Mouse (Mus musculus) gastrocnemius, postnatal 14 days (tissue): ENCODE results near the gene Nars2. TPM values are rescaled to one million over a fixed set of nuclear protein-coding genes. Genes with fewer than 3 reads are reported as not detected.

Experiments used
- DNase-seq: peaks from one replicate; pipeline ENCODE4 v3.0.0; 2021; ENCODE audit warnings: mixed read lengths
- intact Hi-C: fragments of 180-260 bp; cut with DNase I; formaldehyde crosslinking; loops from one replicate; pipeline ENCODE4 v1.15.1; 2025; ENCODE audit warnings: low total_unique reads
- total RNA-seq, 2 experiments: library from RNA; stranded (reverse); gene quantifications; 2 replicates each; pipeline ENCODE4 v1.2.3; 2021

The Nars2 gene
- total RNA-seq, 2 experiments from 2014 or later: 8.6 to 8.7 TPM

DNA sequence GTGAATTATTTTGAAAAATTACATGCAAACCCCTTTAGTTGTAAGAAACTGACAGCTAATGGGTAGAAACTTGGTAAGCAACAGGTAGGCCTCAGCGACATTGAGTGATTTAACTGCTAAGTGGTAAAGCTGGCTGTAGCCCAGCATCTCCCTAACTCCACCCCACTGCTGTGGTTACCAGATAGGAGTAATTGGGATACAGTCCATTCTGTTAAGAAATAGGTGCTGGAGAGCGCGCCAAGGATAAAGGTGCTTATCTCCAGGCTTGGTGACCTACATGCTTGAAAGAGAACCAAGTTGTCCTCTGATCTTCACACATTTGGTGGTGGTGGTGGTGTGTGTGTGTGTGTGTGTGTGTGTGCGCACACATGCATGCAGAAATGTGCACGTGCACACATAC, 7.9 kb downstream of the Nars2 start:
- no peak for DNase-seq
- intact Hi-C loops: no loop called here

DNA sequence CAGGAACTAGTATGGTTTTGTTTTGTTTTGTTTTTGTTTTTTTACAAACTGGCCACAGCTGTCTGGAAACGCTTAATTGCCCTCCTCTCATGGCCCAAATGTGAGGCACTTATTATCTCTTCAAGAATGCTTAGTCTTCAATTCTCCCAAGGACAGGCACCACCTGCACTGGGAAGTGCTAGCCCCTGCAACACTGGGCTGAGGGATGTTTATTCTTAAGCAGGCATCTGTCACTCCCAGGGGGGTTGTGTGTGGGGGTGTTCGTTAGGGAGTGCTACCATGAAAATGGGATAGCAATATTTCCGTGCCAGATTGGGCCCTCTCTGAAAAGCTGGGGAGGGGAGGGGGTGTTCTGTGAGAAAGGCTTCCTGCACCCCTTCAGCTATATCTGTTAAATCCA, 15.9 kb downstream of the Nars2 start:
- no peak for DNase-seq
- intact Hi-C loops: no loop called here

DNA sequence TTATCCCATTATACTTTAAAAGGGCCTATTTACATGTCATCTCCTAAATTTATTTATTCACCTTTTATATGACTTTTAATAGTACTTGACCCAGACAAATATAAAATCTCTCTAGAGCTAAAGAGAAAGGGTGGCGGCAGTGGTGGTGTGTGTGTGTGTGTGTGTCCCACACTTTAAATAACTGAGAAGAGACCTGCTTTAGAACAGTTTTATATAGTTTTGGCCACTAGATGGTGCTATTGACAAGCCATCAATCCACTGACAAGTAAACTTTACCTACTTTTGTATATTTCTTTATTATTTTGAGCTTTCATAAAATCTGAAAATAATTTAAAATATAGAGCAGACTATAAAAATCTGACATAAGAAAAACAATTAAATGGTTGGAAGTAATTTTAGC, 19.1 kb downstream of the Nars2 start:
- intact Hi-C loops: loop anchor here (5.0 kb wide), 2 partner anchors 112 to 327 kb away; partner anchors contain the start of gene Gab2

DNA sequence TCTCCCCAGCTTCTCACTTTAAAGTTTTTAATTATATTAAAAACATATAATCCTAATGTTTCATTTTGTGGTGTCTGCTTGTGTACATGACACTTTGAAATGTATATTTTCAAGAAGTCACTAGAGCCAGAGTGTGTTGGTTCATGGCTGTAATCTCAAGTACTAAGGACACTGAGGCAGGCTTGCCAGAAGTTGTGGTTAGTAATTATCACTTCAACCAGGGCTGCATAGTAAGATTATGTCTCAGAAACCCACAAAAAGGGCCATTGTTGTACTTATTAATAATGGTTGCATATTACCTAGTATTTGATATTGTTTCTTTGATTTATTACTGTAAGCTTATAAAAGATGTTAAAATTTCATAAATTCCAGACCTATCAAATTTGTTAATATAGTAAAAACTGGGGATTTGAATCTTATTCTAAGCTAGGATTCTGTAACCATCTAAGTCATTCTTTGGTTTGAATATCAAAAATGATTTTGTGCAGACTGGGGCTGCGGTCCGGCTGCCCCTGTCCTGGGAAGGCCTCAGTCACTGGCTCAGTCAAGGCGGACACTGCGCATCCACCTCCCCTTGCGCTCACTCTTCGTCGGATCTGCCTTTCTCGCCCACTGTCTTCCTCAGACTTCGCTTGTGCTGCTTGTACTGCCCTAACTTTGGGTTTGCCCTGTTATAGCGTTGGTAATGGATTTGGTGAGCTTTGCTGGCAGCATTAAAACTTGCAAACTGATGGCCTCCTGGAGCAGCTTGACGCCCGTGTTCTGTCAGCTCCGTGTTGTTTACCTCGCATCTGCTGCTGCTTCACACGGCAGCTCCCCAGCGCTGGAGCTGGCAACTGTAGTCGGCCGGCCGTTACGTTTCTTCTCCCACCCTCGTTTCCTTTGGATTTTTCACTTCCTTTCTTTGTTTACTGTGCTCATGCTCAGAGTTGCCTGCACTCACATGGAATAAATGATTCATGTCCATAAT, 20.0 kb downstream of the Nars2 start:
- intact Hi-C loops: loop anchor here (5.0 kb wide), 2 partner anchors 111 to 326 kb away; partner anchors contain the start of gene Gab2
- no peak for DNase-seq

More for the DNA sequence above, 19.1 kb downstream of the Nars2 start:
- DNase-seq: no peak

DNA sequence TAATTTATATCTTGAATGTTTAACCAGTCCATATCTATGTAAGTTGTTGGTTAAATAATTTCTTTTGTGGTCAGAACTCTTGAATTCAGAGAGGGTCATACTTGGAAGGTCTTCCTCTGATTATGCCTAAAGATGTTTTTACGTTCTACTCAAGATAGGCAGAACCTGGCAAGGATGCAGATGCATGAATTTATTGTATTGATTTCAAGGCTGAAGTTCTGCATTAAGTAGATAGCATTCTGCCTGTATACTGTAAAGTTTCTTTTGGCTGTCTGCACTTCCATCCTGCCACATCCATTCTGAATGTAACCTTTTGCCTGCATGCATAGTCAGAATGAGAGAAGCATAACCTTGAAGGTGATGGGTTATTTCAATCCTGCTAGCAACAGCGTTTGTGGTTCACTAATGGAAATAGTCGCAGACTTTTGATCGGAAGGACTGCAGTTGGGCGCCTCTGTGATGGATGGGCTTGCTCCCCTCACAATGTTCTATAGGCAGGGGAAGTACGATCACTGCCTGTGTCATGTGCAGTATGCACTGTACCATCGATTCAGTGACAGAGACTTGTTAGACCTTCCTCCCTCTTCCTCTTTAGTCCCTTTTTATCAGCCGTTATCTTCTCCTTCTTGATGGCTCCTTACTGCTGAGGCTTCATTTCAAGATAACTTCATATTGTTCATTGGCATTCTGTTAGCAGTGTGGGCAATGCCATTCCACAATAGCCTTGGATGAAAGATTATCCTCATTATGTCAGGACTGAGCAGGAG, 21.0 kb downstream of the Nars2 start:
- no peak for DNase-seq
- intact Hi-C loops: loop anchor here (5.0 kb wide), 2 partner anchors 110 to 325 kb away; partner anchors contain the start of gene Gab2

DNA sequence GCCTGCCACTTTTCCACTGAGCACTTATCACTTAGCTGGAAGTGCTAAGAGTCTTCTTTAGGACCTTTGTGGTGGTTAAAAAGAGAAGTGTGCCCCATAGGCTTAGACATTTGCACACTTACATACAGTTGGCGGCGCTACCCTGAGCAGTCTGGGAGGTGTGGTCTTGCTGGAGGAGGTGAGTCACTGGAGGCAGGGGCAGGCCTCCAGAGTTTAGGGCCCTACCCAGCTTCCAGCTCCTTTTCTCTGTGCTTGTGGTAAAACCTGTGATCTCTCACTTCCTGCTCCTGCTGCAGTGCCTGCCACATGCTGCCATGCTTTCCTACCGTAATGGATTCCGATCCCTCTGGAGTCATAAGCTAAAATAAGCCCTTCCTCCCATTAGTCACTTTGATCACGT, 24.6 kb downstream of the Nars2 start:
- intact Hi-C loops: no loop called here
- DNase-seq: no peak

DNA sequence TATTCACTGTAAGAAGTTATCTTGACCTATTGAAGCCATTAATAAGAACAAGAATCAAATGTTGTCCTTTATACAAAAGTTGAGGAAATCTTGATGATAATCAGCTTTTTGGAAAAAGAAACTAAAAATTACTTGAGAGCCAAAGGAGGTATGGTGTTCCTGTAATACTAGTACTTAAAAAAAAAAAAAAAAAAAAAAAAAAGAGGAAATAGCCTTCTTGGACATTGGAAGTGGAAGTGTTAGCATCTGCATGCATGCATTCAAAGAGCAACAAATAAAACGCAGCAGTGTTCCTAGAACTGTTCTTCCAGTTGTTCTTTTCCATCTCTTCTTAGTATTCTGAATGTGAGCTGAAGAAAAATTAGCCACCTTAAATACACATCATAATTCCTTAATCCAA, 25.9 kb downstream of the Nars2 start:
- no peak for DNase-seq
- intact Hi-C loops: no loop called here

DNA sequence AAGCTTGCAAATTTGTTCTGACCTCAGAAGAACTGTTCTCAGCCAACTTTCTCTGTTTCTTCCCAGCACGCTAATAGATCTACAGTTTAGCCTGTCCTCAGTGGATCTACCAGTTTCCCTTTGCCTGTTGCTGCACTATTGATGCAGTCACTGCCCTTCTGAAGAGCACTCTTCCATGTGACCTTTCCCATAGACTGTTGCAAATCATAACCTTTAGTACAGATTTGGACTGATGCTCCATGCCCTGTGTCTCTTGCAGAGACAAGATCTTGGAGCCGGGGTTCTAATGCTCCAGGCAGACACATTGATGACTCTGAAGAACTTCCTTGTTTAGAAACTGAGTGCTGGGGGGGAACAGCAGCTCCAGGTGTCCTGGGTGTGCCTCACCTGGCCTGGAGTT, 30.1 kb downstream of the Nars2 start:
- intact Hi-C loops: no loop called here
- DNase-seq: no peak

DNA sequence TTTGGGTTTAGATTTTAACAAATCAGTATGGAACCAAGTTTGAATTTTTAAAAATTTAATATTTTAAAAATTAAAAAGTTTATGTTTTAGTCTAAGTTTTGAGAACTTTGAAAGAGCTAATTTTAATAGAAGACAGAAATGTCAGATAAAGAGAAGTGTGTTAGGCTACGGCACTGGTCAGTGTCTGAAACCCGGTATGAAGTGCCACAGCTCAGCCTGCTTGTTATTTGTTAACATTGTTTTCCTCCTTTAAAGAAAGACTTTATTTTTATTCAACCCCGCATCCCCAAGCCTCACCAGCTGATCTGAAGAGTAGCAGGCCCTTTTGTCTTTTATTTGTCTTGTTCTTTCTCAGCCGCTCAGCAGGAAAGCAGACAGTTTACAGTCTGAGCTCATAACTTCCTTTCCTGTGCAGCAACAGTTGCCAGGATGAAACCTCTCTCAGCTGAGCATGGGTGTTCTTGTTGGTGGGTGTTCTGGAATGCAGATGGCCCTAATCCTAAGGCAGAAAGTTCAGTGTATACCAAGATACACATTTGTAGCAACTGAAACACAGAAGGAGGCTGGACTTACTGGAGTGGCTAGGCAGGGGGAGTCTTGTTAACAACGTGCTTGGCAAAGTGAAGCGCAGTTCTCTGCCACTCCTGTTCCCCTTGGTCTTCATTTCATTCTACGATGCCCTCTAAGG, 32.5 kb downstream of the Nars2 start:
- intact Hi-C loops: no loop called here

DNA sequence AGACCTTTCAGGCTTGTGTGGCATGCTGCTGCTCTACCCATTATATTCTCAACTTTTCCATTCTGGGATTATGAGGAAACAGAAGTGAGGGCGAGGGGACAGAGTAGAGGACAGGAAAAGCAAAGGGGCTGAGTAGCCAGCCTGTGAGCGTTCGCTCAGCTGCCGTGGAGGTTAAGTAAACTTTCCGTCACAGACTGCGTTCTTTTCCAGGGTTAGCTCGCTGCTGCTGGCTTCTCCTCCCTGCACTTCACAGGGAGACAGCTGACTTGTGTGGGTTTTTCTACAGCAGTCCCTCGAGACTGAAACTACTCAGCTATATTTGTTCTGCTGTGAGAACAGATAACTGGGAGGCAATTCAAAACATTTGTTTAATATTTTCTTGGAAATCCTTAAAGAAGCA, 34.5 kb downstream of the Nars2 start:
- peak; percentile 28 for DNase-seq
- intact Hi-C loops: no loop called here

More for the DNA sequence above, 32.5 kb downstream of the Nars2 start:
- DNase-seq: no peak

DNA sequence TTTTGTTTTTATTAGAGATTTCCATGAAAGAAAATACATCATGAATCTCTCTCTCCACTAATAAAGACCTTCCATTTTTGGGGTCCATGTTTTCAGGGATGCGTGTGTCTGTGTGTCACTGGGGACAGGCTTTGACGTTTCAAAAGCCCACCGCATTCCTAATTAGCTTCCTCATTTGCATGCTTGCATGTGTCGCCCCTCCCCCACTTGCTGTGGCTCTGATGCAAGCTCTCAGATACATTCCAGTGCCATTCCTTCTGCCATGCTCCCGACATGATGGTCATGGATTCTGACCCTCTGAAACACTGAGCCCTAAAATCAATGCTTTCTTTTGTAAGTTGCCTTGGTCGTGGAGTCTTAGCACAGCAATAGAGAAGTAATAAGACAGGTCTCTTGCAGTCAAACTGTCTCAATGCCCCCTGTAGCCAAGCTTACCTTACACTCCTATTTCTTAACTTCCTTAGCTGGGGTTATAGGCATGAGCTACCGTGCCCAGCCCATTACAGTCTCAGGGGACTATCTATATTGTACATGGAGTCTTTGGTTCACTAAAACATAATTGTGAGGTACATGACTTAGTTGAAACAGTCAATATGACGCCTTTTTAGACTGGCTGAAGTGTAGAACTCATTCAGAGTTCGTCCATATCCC, 35.6 kb downstream of the Nars2 start:
- intact Hi-C loops: no loop called here
- no peak for DNase-seq

DNA sequence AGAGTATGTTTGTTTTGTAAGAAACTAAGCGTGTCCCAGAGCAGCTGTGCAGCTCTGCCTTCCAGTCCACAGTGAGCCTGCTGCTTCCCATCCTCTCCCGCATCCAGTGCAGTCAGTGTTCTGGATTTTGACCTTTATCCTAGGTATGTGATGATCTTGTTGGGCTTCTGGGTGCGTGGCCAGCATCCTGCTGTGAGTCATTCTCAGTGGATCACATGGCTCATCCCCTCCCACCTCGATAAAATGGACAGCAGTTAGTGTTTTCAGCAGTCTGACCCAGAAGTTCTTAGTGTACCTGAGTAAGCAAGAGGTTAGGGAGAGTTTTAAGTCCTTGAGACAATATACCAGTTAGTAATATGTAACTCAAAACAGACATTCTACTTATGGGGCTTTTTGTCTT, 36.4 kb downstream of the Nars2 start:
- DNase-seq: peak; percentile 37
- intact Hi-C loops: no loop called here

DNA sequence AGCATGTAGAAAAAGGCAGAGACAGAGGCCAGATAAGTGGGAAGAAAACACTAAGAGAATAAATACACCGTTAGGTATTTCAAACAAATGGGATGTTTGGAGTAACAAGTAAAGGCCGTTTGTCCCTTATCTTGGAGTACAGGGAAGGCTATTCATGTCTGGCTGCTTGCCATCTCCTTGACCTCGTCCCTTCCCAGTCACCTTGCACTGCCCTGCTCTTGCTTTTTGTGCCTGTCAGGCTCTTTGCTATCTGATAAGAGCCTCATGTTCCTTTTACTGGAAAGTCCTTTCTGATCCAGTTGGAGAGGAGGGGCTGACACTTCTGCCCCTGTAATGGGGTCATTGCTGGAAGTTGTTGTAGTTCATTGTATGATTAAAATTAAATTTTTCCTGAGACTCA, 61.7 kb downstream of the Nars2 start:
- DNase-seq: no peak
- intact Hi-C loops: no loop called here

DNA sequence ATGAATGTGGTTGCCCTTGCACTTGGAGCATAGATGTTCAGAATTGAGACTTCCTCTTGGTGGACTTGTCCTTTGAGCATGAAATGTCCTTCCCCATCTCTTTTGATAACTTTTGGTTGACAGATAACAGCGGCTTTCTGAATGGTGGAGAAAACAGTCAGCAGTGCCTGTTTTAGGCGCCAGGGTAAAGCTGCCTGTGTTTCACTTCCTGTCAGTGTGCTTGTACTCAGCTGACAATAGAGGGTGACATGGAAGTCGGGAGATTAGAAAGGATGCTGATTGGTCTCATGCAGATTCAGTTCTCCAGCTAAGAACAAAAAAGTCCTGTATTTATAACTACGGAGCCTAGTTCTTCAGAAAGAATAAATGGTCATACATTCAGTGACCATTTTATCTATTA, 66.7 kb downstream of the Nars2 start:
- DNase-seq: no peak
- intact Hi-C loops: no loop called here

DNA sequence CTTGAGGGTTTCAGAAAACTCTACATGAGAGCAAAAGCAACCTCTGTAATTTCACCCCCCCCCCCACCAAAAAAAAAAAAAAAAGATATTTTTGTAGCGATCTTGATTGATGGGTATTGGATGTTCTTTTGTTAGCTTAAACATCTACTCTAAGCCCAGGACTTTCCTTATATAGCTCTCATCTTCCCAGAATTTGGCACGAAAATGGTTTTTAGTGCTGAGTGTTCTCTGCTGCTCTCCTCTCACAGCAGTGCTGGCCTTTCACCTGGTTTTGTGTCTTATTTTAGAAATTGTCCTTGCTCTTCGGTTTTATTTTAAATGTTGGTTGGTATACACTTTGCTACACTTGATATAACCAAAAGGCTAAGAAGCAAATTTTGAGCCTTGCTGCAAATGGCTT, 67.1 kb downstream of the Nars2 start:
- DNase-seq: no peak

DNA sequence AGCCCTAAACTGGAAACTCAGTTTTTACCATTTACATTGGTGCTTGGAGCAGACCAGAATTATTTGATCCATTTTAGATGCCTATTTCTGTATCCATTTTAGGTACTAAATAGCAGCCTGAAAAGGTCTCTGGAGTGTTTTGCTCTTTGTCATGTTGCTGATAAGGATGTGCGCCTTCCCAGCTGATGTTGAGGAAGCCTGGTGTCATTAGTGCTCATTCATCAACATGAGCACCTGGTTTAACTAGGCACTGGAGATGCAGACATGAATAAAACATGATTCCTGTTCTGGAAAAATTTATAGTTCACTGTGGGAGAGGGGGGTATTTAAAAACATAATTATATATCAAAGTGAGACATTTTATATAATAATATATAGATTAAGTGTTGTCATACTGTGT, 68.0 kb downstream of the Nars2 start:
- intact Hi-C loops: no loop called here
- no peak for DNase-seq

More for the DNA sequence above, 67.1 kb downstream of the Nars2 start:
- intact Hi-C loops: no loop called here

DNA sequence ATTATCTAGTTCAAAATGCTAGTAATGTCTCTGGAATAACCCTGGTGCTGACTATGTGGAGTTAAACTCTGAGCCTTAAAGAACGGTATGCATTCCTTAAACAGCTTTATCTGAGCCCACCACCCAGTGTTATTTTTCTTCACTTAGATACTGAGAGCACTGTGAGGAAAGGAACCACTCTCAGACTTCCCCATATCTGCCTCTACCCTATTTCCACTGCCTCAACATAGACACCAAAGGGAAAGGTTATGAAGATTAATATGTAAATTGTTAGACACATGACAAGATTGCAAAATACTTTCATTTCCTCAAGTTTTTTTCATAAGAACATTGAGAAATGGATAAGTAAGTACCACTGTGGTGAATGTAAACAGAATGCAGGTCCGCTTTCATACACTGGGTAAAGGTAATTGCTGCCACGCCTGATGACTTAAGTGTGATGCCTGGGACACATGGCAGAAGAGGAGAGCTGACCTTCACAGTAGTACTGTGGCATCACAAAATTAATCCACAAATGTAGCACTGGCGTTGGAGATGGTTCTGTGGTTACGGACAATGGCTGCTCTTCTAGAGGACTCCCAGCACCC, 75.6 kb downstream of the Nars2 start:
- intact Hi-C loops: no loop called here
- DNase-seq: no peak

DNA sequence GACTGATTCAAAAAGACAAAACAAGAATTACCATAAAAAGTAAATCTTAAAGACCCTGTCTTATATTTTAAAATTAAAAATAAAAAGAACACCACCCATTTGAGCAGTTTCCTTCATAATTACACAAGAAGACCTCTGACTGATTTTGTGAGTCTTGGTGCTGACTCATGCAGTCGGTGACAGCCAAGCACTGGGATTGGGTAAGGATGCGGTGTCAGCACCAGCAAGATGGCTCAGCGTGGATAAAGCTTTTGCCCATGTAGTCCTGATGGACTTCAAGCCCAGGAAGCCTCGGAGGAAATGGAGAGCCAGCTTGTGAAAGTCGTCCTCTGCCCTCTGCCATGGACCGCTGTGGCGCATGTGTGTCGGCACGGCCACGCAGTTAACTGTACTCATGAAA, 77.8 kb downstream of the Nars2 start:
- intact Hi-C loops: no loop called here

DNA sequence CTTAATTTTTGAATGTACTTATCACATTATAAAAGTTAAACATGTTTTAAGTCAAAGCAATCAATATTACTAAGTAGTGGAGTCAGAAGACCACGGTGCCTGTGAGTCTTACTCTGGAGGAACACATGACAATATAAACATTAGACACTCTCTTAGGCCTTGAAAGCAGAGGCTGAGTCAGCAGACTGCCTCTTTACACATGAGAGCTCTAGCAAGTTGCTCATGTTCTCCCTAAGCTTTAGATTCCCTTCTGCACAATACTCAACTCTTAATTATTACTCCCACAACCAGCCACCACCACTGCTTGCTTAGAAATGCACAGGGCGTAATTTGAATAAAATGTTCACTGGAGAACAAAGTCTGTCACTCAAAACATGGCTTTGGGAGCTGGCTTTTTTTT, 81.1 kb downstream of the Nars2 start:
- intact Hi-C loops: no loop called here
- no peak for DNase-seq

More for the DNA sequence above, 77.8 kb downstream of the Nars2 start:
- DNase-seq: no peak
